Mouse (Mus musculus) ES-Bruce4 (cell line): Measurements from ENCODE around the gene Filip1.

ENCODE experiments used
- CTCF ChIP-seq: IDR thresholded peaks from one replicate; pipeline ENCODE4 v1.8.1; 2011; ENCODE audit warnings: low read depth, low read length
- POLR2A ChIP-seq: IDR thresholded peaks from one replicate; pipeline ENCODE4 v1.8.1; 2011; ENCODE audit warnings: low read length; ENCODE audit not compliant: insufficient read depth

DNA sequence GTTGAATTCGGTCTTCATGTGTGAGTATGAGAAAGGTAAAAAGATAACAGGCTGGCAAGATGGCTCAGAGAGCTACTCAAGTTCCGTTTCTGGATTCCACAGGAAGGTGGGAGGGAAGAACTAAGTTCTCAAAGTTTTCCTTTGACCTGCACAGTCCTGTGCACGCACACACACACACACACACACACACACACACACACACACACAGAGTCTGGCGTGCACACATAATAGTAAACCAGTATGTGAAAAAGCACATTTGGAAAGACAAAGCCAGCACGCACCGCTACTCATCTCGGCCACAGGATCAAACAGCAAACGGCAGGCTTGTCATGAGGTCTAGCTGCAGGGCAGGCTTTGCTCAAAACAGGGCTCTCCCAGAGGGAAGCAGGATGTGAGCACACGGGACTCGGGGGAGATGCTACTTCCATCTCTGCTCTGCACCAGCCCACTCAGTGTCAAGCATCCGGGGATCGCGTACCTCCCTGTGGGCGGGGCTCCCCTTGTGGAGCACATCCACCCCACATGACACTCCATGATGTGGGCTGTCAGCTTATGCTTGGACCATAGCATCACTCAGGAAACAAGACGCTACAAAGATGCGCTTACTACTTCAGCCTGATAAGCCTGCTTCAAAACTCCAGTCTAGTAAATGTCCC, 50.9 kb downstream of the Filip1 start:
- TF ChIP-seq CTCF (no peak), POLR2A (no peak)
